Mouse (Mus musculus): ENCODE measurements around the gene Ces2e. TPM values are rescaled to one million over a fixed set of nuclear protein-coding genes. Genes with fewer than 3 reads are reported as not detected.

Gene Ces2e
- polyA plus RNA-seq, 1 experiment from 2014 or later: 1.8 TPM

- H3K4me3 ChIP-seq (replicated peaks; ENCODE audit: low read depth, low read length): no peak overlapping the region
- no peaks in the 10 kb centered on the region for H3K27me3 ChIP-seq (ENCODE audit: insufficient read depth, low read length)
- no peaks in the 10 kb centered on the region for H3K36me3 ChIP-seq (ENCODE audit: insufficient read depth, low read length)
- no peak for TF ChIP-seq CTCF (IDR thresholded peaks at IDR 0.05; ENCODE audit: low read depth)
- no peak for DNase-seq (ENCODE audit: low spot score)
- no peaks in the 10 kb centered on the region for H3K4me1 ChIP-seq (replicated peaks; ENCODE audit: insufficient read depth, low read length)
- 81% methylated on average over 4 of the region's 4 CpGs for WGBS
- no peak for ATAC-seq (replicated peaks; ENCODE audit: low FRiP score, low read depth)
- no peak overlapping the region for H3K9ac ChIP-seq (ENCODE audit: low read depth, low read length)
- H3K9me3 ChIP-seq (replicated peaks; ENCODE audit: low read length): no peaks in the 10 kb centered on the region
- no peak overlapping the region for H3K27ac ChIP-seq
- H3K4me2 ChIP-seq (ENCODE audit: low read length): no peak overlapping the region
These were observed 37.4 kb downstream of the Ces2e start for GRCm38 (mm10) chr8:104963375-104963894.

GRCm38 (mm10) chr8:104984126-104984525 lies 58.1 kb downstream of the Ces2e start:
- H3K4me3 ChIP-seq (replicated peaks; ENCODE audit: low read depth, low read length): no peak overlapping the region
- WGBS: 93% methylated on average over 5 of the region's 5 CpGs
- no peaks in the 10 kb centered on the region for H3K27me3 ChIP-seq (ENCODE audit: insufficient read depth, low read length)
- no peak overlapping the region for H3K9ac ChIP-seq (ENCODE audit: low read depth, low read length)
- ATAC-seq (replicated peaks; ENCODE audit: low FRiP score, low read depth) (no peak), DNase-seq (ENCODE audit: low spot score) (no peak)
- no peak overlapping the region for H3K27ac ChIP-seq
- TF ChIP-seq CTCF (IDR thresholded peaks at IDR 0.05; ENCODE audit: low read depth): no peak
- H3K9me3 ChIP-seq (replicated peaks; ENCODE audit: low read length): no peaks in the 10 kb centered on the region
- H3K4me1 ChIP-seq (replicated peaks; ENCODE audit: insufficient read depth, low read length): no peaks in the 10 kb centered on the region
- H3K36me3 ChIP-seq (ENCODE audit: insufficient read depth, low read length): no peaks in the 10 kb centered on the region
- H3K4me2 ChIP-seq (ENCODE audit: low read length): no peak overlapping the region

Other genes starting within 250 kb of the Ces2e start
- 0.22 and 0.24 TPM in 2 replicates for gene Ces2a, start 192.3 kb upstream of the Ces2e start, polyA plus RNA-seq (2015; fragmentation: Nextera tagmentation; extraction: Ambion mirVana)
- 0.91 and 0.98 TPM in 2 replicates for gene Ces2b, start 94.7 kb upstream of the Ces2e start, polyA plus RNA-seq (2015; fragmentation: Nextera tagmentation; extraction: Ambion mirVana)
- 0.38 and 0.45 TPM in 2 replicates for gene Ces2c, start 79.2 kb upstream of the Ces2e start, polyA plus RNA-seq (2015; fragmentation: Nextera tagmentation; extraction: Ambion mirVana)
- not detected in 2 replicates for gene Ces2f, start 21.1 kb downstream of the Ces2e start, polyA plus RNA-seq (2015; fragmentation: Nextera tagmentation; extraction: Ambion mirVana)
- 0.15 and 0.17 TPM in 2 replicates for gene Ces2g, start 35.5 kb downstream of the Ces2e start, polyA plus RNA-seq (2015; fragmentation: Nextera tagmentation; extraction: Ambion mirVana)
- gene Ces2h, start 74.6 kb downstream of the Ces2e start, polyA plus RNA-seq (2015; fragmentation: Nextera tagmentation; extraction: Ambion mirVana): not detected in 2 replicates
- gene Ces3a, start 122.3 kb downstream of the Ces2e start, polyA plus RNA-seq (2015; fragmentation: Nextera tagmentation; extraction: Ambion mirVana): not detected in 2 replicates
- not detected in 2 replicates for gene Ces3b, start 157.5 kb downstream of the Ces2e start, polyA plus RNA-seq (2015; fragmentation: Nextera tagmentation; extraction: Ambion mirVana)
- not detected in 2 replicates for gene Ces4a, start 205.5 kb downstream of the Ces2e start, polyA plus RNA-seq (2015; fragmentation: Nextera tagmentation; extraction: Ambion mirVana)
- gene Cbfb, start 244.4 kb downstream of the Ces2e start, polyA plus RNA-seq (2015; fragmentation: Nextera tagmentation; extraction: Ambion mirVana): 59.6 and 59.7 TPM in 2 replicates